Mouse (Mus musculus) ES-E14 (cell line): Measurements from ENCODE around the gene Golga2. TPM values are rescaled to one million over a fixed set of nuclear protein-coding genes. Genes with fewer than 3 reads are reported as not detected.
A peak's percentile ranks its signal among the peaks of the same experiment; 100 is the strongest.

ENCODE experiments used
- DNase-seq: peaks from one replicate; pipeline ENCODE4 v3.0.0-alpha.2; 2013; ENCODE audit warnings: low read depth, low spot score
- H3K27ac ChIP-seq: 2 replicates; pipeline ENCODE4 v1.5.1; 2012; ENCODE audit warnings: low read depth, mild to moderate bottlenecking, low read length, moderate library complexity, mixed read lengths; ENCODE audit not compliant: poor library complexity, insufficient read depth, severe bottlenecking
- H3K36me3 ChIP-seq: 2 replicates; pipeline ENCODE4 v1.6.1; 2012; ENCODE audit warnings: mild to moderate bottlenecking, low read length, moderate library complexity, mixed read lengths; ENCODE audit not compliant: control insufficient read depth, poor library complexity, insufficient read depth, severe bottlenecking
- H3K4me1 ChIP-seq, 2 experiments: fragments of 150-350 bp in 1 of 2; sonication (generic) in 1 of 2; 2 replicates each; pipeline ENCODE4 v1.6.1; 2012; ENCODE audit warnings: low read length in 2 of 2, mild to moderate bottlenecking in 1 of 2, mixed read lengths in 1 of 2; ENCODE audit not compliant: control insufficient read depth in 2 of 2, insufficient read depth in 2 of 2, poor library complexity in 1 of 2
- H3K4me3 ChIP-seq, 2 experiments: fragments of 150-350 bp in 1 of 2; sonication (generic) in 1 of 2; 2 replicates each; pipeline ENCODE4 v1.5.1; 2012; ENCODE audit warnings: low read length in 2 of 2, low read depth in 1 of 2, mild to moderate bottlenecking in 1 of 2, mixed read lengths in 1 of 2; ENCODE audit not compliant: insufficient read depth in 1 of 2, poor library complexity in 1 of 2, severe bottlenecking in 1 of 2
- H3K9ac ChIP-seq: 2 replicates; pipeline ENCODE4 v1.6.1; 2012; ENCODE audit warnings: low read depth, mild to moderate bottlenecking, low read length, mixed read lengths; ENCODE audit not compliant: poor library complexity, insufficient read depth, severe bottlenecking
- H3K9me3 ChIP-seq: fragments of 150-350 bp; sonication (generic); 2 replicates; pipeline ENCODE4 v1.6.1; 2012; ENCODE audit warnings: low read depth, mild to moderate bottlenecking, low read length; ENCODE audit not compliant: control insufficient read depth, insufficient read depth
- CHD2 ChIP-seq: IDR thresholded peaks from 2 replicates; pipeline ENCODE4 v1.6.1; 2014; ENCODE audit warnings: mild to moderate bottlenecking, low read depth, low read length, inconsistent platforms
- HCFC1 ChIP-seq: IDR thresholded peaks from 2 replicates; pipeline ENCODE4 v1.6.1; 2012; ENCODE audit warnings: low read length, inconsistent platforms, borderline replicate concordance; ENCODE audit not compliant: insufficient read depth
- MAFK ChIP-seq: IDR thresholded peaks from 2 replicates; pipeline ENCODE4 v1.6.1; 2014; ENCODE audit warnings: mild to moderate bottlenecking, low read depth, low read length, inconsistent platforms; ENCODE audit not compliant: insufficient read depth
- ZC3H11A ChIP-seq: IDR thresholded peaks from 2 replicates; pipeline ENCODE4 v1.6.1; 2012; ENCODE audit warnings: low read depth, mild to moderate bottlenecking, inconsistent platforms, low read length, borderline replicate concordance
- ZNF384 ChIP-seq: IDR thresholded peaks from 2 replicates; pipeline ENCODE4 v1.6.1; 2012; ENCODE audit warnings: low read depth, low read length, inconsistent platforms
- in situ Hi-C, 2 experiments: fragments of 600-800 bp; cut with MboI; formaldehyde crosslinking; loops; one replicate each; pipeline ENCODE4 v1.15.1; 2025; ENCODE audit warnings: low sequenced_read_pairs in 2 of 2, inconsistent platforms in 1 of 2; ENCODE audit not compliant: unreplicated experiment in 2 of 2
- total RNA-seq: library from RNA; depleted of rRNA; stranded (reverse); fragments of 300-350 nt; gene quantifications from 2 replicates; pipeline ENCODE4 v1.2.3, GENCODE M21; 2012

The Golga2 gene
- total RNA-seq, 1 experiment, result 42.2 TPM

DNA sequence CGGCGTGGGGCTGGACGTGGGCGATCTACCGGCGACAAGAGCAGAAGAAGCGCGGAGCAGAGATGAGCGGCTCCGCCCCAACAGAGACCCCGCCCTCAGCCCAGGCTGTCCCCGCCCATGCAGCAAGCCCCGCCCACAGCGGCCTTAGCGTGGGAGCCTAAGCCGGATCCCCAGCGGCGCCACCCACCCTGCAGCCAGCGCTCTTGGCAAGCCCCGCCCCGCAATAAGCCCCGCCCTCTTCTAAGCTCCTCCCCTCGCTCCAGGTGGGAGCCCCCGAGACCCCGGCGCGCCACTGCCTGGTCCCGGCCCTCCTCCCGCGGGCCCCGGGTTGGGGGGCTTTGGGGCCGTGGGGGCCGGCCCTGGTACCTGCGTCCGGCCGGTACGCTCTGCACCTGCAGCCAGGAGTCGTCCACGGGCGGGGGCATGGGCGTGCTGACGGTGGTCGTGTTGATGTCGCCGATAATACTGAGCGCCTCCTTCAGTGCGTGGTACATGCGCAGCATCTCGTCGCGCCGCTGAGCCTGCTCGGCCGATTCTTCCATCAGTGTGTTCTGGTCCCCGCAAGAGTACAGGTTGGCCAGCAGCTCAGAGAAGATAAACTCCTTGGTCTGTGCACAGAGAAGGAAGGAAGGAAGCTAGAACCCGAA is 25.3 kb downstream of the Golga2 start:
- in situ Hi-C loops, result no loop called here

GRCm38 (mm10) chr2:32314831-32315230 is 27.6 kb downstream of the Golga2 start:
- Histone ChIP-seq H3K9me3 (no peaks in the 10 kb centered on the region), H3K4me3 (no peak overlapping the region), H3K36me3 (no peaks in the 10 kb centered on the region), H3K9ac (no peak overlapping the region), H3K27ac (no peak overlapping the region), H3K4me1 (peaks cover 0 to 24% of the 10 kb centered on the region in 2 experiments; a peak in 2 of 4 replicates)
- no peak for DNase-seq
- in situ Hi-C loops, result no loop called here
- TF ChIP-seq ZNF384 (no peak), HCFC1 (no peak), ZC3H11A (no peak), CHD2 (no peak), MAFK (no peak)

More for the DNA sequence above, 25.3 kb downstream of the Golga2 start:
- Histone ChIP-seq H3K9me3 (no peaks in the 10 kb centered on the region), H3K27ac (no peak overlapping the region), H3K9ac (peak overlapping the region; percentile 67), H3K4me1 (peaks cover 0 to 16% of the 10 kb centered on the region in 2 experiments; a peak in 2 of 4 replicates), H3K4me3 (peak overlapping the region; percentile 81 to 86), H3K36me3 (peaks cover 12% of the 10 kb centered on the region; the same call in 1 of the 2 replicates)
- DNase-seq, result peak; percentile 89
- TF ChIP-seq ZC3H11A, result no peak
- no peak for TF ChIP-seq ZNF384
- peak; percentile 33; the same call in 1 of the 2 replicates for TF ChIP-seq HCFC1

GRCm38 (mm10) chr2:32315751-32316150 is 28.6 kb downstream of the Golga2 start:
- TF ChIP-seq HCFC1, result no peak
- no peak for TF ChIP-seq ZNF384
- TF ChIP-seq CHD2, result no peak
- no peak for TF ChIP-seq MAFK
- TF ChIP-seq ZC3H11A, result no peak
- H3K27ac ChIP-seq, result no peak overlapping the region
- H3K4me1 ChIP-seq, result peaks cover 0 to 26% of the 10 kb centered on the region in 2 experiments; a peak in 2 of 4 replicates
- no peaks in the 10 kb centered on the region for H3K36me3 ChIP-seq
- no peak overlapping the region for H3K4me3 ChIP-seq
- no peak for DNase-seq
- in situ Hi-C loops, result no loop called here
- no peaks in the 10 kb centered on the region for H3K9me3 ChIP-seq
- no peak overlapping the region for H3K9ac ChIP-seq

DNA sequence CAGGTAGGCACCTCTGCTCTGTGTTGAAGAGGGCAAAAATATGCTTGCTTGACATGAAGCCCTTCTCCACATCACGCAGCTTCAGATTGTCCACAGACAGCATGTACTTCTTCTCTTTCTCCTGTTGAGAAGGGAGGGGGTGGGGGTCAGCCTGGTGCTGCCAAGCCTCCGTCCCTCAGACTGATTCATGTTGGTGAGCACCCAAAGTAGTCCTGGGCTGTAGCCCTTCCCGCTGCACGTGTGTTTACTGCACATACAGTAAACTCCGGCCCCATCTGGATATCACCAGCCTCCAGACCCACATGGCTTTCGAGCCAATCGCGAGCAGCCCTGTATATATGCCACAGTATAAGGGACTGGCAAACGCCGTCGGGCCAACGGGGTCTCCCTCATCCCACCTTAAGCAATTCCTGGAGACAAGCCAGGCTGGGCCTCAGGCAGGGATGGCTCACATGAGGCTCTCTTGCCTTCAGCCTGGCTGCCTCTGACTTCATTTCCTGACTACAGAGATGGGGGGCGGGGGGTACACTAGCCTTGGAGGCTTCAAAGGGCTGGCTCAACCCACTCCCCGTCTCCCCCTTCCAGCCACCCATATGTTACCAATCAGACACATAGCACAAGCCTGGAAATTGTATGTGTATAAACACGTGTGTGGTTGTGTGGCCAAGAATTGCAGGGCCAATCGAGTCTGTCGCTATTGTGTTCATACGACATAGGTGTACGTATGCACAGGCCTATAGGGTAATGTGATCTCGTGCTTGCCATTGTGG is 29.9 kb downstream of the Golga2 start:
- Histone ChIP-seq H3K9me3 (no peaks in the 10 kb centered on the region), H3K9ac (no peak overlapping the region), H3K36me3 (no peaks in the 10 kb centered on the region), H3K4me1 (peaks cover 0 to 23% of the 10 kb centered on the region in 2 experiments; a peak in 2 of 4 replicates), H3K4me3 (no peak overlapping the region), H3K27ac (no peak overlapping the region)
- no peak for TF ChIP-seq ZNF384
- TF ChIP-seq HCFC1, result no peak
- TF ChIP-seq CHD2, result no peak
- no peak for TF ChIP-seq MAFK
- TF ChIP-seq ZC3H11A, result no peak
- DNase-seq, result no peak
- in situ Hi-C loops, result no loop called here
